Mouse (Mus musculus) layer of hippocampus, adult 9-10 months (tissue): ENCODE results near the gene Copa.
A peak's percentile ranks its signal among the peaks of the same experiment; 100 is the strongest.

ENCODE experiments used
- DNase-seq: peaks from one replicate; pipeline ENCODE4 v3.0.0; 2022; ENCODE audit warnings: low spot score

The Copa gene

GRCm38 (mm10) chr1:172082101-172082898 lies at the start of gene Copa, which contains the start of gene Ncstn:
TSS of gene Copa (plus strand) at chr1:172082529.
TSS of gene Ncstn (minus strand) at chr1:172082795.
- peak; percentile 85 for DNase-seq

GRCm38 (mm10) chr1:172046410-172046809 lies 35.9 kb upstream of the Copa start:
- no peak for DNase-seq

- no peak for DNase-seq
Observed at GRCm38 (mm10) chr1:172046938-172047337, 35.4 kb upstream of the Copa start.

GRCm38 (mm10) chr1:172048241-172048734 lies 34.0 kb upstream of the Copa start:
- DNase-seq: no peak

- DNase-seq: no peak
Observed at GRCm38 (mm10) chr1:172049131-172049782, 33.1 kb upstream of the Copa start.

- DNase-seq: no peak
Observed at GRCm38 (mm10) chr1:172052766-172053279, 29.5 kb upstream of the Copa start.

GRCm38 (mm10) chr1:172053541-172054440 lies 28.5 kb upstream of the Copa start:
- DNase-seq: no peak

- no peak for DNase-seq
Observed at GRCm38 (mm10) chr1:172056251-172056650, 26.1 kb upstream of the Copa start.

GRCm38 (mm10) chr1:172057491-172057921 lies 24.8 kb upstream of the Copa start, which contains the start of gene Nhlh1:
TSS of gene Nhlh1 (minus strand) at chr1:172057573.
- no peak for DNase-seq

GRCm38 (mm10) chr1:172058321-172058720 lies 24.0 kb upstream of the Copa start:
- no peak for DNase-seq

- no peak for DNase-seq
Observed at GRCm38 (mm10) chr1:172058874-172059273, 23.5 kb upstream of the Copa start.

- DNase-seq: no peak
Observed at GRCm38 (mm10) chr1:172060659-172061058, 21.7 kb upstream of the Copa start.

- DNase-seq: no peak
Observed at GRCm38 (mm10) chr1:172061217-172061616, 21.1 kb upstream of the Copa start.

- no peak for DNase-seq
Observed at GRCm38 (mm10) chr1:172062101-172062500, 20.2 kb upstream of the Copa start.

- no peak for DNase-seq
Observed at GRCm38 (mm10) chr1:172063291-172064023, 18.9 kb upstream of the Copa start.

- no peak for DNase-seq
Observed at GRCm38 (mm10) chr1:172064613-172065141, 17.7 kb upstream of the Copa start.

GRCm38 (mm10) chr1:172070227-172070626 lies 12.1 kb upstream of the Copa start:
- no peak for DNase-seq

GRCm38 (mm10) chr1:172071556-172071955 lies 10.8 kb upstream of the Copa start:
- no peak for DNase-seq

- no peak for DNase-seq
Observed at GRCm38 (mm10) chr1:172072604-172073003, 9.7 kb upstream of the Copa start.

- DNase-seq: no peak
Observed at GRCm38 (mm10) chr1:172077981-172078380, 4.3 kb upstream of the Copa start.
